Mouse (Mus musculus): ENCODE measurements around the gene Lrrc17.
"Not testable (repeated sequence)": the region's sequence is repeated elsewhere in the genome, so short reads cannot be mapped to it uniquely, and the experiment has no call there.

Gene Lrrc17

DNA sequence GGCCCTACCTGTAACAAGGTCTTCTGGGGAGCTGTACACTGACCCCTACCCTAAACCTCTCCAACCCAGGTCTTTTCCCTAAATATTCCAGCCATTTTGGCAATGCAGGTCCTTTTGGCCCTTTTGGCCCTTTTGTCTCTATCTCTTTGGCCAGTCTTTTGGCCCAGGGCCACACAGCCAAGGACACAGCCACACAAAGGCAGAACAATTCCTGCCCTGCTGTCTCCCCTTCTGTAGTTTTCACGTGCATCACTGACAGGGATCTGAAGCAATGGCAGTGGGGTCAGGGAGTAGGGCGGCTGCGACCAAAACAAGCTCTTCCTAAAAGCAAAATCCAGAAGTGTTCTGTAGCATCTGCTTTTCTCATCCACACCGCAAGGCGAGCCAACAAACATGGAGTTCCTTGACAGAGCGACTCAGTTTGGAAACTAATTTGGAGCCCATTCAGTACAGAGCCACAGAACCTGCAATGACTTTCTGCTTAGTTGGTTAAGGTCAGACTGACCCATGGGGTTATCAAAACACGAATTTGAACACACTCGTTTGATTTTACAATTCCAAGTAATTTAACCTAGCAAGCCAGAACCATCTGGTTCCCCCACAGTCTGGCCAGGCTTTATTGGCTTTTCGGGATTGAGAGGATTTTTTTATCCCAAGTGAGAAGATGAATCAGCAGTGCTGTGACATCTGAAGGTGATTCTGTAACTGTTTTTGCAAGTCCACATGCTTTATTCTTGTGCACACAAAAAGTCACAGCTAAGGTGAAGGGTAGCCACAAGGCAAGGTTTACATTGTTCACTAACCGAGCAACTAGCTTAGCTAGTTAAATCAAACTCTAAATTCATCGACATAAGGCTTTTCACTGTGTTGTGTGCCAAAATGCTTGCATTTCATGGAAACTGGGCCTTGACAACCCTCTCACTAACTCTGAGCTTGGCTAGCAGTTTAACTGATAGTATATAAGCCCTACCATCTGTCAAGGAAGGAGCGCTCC, 65.2 kb downstream of the Lrrc17 start:
- peak; percentile 20 for DNase-seq (ENCODE audit: extremely low spot score)

DNA sequence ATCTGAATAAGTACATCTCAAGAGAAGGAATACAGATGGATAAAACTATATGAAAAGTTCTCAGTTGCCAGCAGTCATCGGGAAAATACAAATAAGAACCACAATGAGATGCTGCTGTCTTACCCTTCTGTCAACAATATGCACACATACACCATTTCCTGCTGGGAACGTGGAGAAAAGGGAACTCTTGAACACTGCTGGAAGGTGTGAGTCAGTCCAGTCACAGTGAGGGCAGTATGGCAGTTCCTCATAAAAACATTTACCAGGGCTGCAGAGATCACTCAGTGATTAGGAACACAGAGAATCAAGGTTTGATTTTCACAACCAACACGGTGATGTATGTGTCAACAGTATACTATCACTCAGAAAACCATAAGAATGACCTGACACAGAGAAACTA, 67.6 kb downstream of the Lrrc17 start:
- no peak for DNase-seq (ENCODE audit: extremely low spot score)

DNA sequence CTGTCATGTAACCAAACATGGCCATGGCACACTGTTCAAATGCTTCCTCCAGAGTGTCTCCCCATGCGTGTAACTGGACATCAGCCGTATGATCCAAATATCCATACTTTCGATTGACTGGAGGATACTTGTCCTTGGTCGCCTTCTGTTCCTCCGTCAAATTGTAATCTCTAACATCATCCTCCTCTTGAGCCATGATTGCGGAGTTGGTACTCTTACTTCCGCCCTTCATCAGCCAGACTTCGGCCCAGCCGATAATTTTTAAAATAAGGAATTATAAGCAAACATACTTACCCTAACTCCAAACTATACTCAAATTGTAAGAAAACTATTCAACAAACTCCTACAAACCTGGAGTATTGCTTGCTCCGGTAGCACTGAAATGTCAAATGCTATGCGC, 70.9 kb downstream of the Lrrc17 start:
- DNase-seq (ENCODE audit: extremely low spot score) = not testable (repeated sequence)

DNA sequence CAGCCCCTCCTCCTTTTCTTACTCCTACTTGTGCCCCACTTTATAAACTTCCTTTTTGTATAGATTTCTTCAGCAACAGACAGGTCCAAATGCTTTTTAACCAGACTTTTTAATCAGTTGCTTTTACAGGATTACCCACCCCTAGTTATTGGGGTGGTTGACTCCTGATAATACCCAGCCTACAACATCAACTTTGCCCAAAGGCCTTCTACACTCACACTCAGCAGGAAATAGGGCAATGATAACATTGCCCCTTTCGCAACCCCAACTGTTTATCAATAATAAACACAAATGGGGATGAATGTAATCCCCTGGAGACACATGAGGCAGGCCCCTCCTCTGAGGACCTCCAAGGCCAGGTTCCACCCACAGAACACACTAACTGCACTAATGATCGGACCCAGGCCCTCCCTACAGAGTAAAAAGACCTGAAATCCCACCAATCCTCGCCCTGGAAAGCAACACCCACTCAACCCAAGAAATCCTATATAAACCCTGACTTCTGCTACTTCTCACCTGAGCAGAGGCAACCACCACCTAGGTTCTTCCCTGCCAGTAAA, 73.2 kb downstream of the Lrrc17 start:
- DNase-seq (ENCODE audit: extremely low spot score) = no peak

All from embryo, embryonic 9.5 days (tissue).